Mouse (Mus musculus) heart, adult 8-10 months (tissue): ENCODE results near the gene B3gnt8. TPM values are rescaled to one million over a fixed set of nuclear protein-coding genes. Genes with fewer than 3 reads are reported as not detected.

Experiments
- DNase-seq: peaks from one replicate; pipeline ENCODE4 v3.0.0; 2022; ENCODE audit warnings: low spot score
- total RNA-seq, 4 experiments: library from RNA; stranded (reverse); gene quantifications; 2 replicates each; pipeline ENCODE4 v1.2.4; 2022

The B3gnt8 gene
- total RNA-seq, 4 experiments from 2014 or later: 1.9 to 2.5 (median 2.4) TPM

DNA sequence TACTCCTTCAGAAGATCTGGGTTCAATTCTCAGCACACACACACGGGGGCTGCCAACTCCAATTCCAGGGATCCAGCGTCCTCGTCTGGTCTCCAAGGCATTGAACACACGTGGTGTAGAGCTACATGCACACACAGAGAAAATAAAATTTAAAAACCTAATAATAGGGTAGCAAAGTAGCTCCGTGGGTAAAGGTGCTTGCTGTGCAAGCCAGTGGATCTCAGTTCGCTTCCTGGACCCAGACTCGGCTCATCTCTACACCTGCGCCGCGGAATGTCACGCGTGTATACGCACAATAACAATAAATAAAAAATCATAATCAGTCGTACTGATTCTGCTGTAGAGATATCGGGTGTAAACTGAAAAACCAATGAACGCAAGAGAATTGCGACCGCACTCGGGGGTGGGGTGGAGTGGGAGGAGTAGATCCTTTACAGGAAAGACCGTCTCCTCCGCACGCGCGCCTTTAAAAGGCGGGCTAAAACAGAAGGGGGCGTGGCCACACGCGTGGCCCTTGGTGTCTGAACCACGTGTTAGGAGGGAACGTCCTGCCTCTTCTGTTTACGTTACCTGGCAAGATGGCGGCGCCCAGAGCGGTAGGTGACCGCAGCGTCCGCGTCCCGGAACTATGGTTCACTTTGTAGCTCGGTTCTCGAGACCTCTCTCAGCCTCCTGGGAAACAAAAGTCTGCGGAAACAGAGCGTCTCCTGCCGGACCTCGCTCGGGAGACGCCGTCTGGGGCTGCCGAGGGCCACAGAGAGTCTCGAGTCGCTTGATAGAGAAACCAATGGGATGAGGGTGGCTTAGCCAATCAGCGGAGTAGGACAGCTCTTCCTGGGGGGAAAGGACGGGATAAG lies 7.4 kb upstream of the B3gnt8 start, which contains the start of gene Dmac2:
TSS of gene Dmac2 (plus strand) at position 550 of the 857 bp plus-strand sequence.
- peak; percentile 93 for DNase-seq

DNA sequence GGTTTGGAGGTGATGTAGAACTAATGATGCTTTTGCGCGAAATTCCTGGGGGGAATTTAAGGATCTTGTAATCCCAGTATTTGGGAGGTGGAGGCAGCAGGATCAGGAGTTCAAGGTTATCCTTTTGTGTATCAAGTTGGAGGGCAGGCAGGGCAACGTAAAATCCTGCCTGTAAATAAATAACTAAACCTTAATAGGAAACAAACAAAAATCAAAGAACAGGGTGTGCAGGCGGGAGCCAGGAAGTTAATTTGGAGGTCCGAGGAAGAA lies 6.8 kb upstream of the B3gnt8 start:
- no peak for DNase-seq

DNA sequence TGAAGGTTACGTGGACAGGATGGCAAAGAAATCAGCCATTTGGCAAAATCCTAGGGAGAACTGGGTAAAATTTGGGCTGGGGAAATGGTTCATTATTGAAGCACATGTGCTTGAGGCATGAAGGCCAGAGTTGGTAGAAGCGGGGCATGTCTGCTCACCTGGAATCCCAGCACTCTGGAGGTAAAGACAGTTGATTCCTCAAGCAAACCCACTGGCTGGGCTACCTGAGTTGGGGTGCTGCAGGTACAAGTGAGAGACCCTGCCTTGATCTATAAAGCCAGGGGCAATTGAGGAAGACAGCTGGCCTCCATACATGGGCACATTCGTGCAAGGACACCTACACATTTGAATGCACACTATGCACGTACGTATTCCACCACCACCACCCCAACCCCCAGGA lies 6.4 kb upstream of the B3gnt8 start:
- no peak for DNase-seq

DNA sequence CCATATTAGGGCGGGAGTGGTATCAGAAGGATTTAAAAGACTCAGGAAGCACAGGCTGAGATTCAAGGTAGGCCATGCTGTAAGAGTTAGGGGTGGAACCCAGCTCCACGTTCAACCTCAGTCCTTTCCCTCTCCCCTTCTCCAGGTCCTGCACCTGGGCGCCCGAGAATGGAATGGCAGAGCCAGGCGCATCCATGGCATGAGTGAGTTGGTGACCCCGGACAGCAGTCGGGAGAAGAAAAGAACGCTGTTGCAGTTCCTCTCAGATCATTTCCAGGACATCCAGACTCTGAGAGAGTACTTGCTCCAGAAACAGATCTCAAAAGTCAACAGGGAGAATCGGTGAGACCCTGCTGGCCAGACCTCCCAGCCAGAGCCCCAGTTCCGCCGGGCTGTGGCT lies 5.7 kb upstream of the B3gnt8 start:
- DNase-seq: no peak

DNA sequence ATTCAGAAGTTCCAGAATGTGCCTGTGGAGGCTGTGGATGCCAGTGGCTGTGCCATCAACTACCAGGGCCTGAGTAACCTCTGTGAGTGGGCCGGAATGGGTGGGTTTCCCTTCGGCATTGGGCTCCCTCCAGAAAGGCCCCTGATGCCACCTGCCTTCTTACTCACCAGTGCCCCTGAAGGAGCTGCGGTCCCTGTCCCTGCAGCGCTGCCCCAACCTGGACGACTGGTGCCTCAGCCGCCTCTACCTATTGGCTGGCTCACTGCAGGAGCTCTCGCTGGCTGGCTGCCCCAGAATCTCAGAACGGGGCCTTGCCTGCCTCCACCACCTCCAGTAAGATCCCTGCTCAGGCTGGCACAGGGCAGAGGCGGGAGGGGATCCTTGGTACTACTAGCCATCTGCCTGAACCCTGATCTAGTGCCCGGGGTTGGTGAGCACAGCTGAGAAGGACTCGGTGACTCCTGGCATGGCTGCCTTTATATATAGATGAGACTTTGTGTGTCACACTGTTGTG lies 2.5 kb upstream of the B3gnt8 start:
- DNase-seq: no peak

DNA sequence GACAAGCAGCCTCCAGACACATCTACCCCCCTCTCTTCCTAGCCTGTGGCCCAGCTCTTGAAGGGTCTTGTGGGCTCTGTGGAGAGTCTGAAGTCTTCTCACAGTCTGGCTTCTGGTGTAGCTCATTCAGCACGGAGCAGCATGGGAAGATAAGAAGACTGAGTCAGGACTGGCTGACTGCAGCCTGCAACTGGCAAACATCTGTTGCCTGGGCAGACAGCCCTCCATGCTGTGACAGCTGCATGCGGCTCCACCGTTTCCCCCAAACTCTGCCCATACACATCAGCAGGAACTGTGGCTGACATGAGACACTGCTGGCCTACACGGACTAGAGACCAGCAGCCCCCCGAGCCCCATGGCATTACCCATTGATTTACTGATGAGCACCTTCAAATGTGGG lies 1.6 kb upstream of the B3gnt8 start:
- DNase-seq: peak; percentile 44

DNA sequence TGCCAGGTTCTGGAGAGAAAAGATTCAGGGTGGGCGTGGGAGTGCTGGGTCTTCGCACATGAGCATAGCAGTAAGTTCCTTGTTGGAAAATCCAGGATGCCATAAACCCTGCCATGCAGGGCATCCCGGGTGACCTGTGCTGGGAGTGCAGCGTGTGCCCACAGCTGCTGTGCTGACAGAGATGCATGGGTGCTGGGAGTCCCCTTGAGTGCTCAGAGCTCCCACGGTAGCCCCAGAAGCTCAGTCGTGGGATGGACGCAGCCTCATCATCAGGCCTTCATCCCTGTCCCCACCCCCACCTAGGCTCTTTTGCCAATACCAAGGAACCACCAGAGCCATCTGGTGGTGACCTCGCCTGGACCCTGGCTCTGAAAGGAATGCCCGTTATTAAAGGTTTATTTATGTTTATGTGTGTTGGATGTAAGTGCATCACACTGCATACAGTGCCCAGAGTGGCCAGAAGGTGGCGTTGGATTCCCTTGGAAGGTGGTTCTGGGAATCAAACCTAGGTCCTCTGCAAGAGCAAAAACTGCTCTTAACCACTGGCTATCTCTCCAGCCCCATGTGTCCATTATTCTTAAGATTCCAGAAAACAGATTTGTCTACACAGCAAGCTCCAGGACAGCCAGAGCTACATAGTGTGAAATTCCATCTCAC lies 732 bp upstream of the B3gnt8 start:
- DNase-seq: no peak

DNA sequence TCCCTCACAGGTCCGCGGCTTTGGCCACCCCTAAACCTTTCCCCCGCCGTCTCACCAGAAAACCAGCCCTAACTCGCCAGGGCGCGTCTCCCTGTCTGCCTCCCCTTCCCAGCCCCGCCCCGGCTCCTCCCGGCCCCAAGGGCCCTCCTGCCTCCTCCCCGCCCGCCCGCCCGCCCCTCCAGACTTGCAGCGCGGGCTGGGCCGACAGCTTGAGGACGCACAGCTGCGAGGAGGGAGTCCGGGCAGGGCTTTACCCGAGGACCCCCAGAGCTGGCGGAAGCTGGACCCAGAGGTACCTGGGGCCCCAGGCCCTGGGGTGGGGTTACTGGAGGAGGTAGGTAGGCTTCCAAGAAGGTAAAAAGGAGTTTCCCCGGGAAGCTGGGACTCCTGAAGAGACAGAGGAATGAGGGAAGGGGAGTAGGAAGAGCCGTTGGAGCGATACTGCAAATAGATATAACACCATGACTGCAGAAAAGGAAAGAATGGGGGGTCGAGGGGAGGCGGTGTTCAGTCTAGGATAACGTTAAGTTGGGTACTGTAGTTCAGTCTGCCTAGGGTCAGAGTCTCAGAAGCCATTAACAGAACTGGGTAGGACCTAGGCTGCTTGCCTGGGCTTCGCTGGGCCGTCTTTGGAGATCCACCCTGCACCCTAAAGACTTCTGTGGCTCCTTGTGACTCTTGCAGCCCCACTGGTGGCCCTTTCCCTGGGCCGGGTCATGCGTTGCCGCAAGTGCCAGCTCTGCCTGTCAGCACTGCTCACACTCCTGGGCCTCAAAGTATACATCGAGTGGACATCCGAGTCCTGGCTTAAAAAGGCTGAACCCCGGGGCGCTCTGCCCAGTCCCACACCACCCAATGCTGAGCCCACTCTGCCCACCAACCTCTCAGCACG lies 1.2 kb downstream of the B3gnt8 start:
- peak; percentile 53 for DNase-seq

DNA sequence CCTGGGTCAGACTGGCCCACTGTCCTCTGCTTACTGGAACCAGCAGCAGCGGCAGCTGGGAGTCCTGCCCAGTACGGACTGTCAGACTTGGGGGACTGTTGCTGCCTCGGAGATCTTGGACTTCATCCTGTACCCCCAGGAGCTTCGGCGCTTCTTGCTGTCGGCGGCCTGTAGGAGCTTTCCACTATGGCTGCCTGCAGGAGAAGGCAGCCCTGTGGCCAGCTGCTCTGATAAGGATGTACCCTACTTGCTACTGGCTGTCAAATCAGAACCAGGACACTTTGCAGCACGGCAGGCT lies 1.8 kb downstream of the B3gnt8 start:
- no peak for DNase-seq

DNA sequence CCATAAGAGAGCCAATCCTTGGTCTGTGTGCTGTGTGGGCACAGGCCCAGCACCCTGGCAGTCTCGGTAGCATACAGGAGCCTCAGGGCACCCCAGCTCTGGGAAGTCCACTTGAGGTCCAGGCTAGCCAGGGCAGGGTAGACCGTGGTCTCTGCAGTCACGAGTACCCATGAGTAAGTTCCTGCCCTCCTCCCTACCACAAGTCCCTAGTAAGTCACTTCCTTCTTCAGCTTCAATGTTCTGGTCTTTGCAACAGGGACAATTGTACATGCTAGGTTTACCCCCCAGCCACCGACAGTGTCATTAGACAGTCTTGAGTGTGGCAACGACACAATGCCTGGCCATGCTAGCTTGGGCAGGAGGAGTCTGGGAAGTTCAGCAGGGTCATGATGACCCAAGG lies 6.2 kb downstream of the B3gnt8 start:
- DNase-seq: no peak

DNA sequence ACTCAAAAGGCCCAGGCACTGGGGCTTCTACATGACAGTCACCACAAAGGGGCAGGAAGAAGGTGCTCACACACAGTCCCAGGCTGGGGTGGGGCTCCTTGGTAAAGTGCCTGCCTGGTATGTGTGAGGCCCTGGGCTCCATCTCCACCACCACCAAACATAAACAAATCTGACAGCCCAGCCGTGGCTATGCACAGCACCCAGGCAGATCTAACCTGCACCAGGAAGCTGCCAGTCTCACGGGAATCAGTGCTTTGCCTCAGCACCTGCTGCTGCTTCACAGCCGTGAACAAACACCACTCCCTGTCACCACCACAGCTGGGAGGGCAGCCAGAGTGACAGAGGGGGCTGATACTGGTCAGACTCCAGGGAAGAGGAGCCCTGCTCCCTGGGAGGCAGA lies 9.9 kb downstream of the B3gnt8 start:
- DNase-seq: no peak

DNA sequence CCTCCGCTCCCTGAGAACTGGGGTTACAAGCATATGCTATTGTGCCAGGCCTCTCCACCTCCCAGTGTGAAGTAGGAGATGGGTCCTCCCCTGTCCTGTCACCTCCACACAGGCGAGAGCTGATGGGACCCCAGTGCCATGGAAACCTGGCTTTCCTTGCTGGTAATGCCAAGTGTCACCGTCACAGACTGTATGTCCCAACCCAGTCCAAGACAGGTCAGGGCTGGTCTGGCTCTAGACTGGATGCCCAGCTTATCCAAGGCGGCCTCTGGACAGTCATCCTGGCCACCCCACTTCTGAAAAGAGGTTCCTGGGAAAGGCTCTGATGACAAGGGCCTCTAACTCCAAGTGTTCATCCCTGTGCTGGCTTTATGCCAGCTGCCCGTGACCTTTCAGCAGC lies 10.6 kb downstream of the B3gnt8 start:
- no peak for DNase-seq

DNA sequence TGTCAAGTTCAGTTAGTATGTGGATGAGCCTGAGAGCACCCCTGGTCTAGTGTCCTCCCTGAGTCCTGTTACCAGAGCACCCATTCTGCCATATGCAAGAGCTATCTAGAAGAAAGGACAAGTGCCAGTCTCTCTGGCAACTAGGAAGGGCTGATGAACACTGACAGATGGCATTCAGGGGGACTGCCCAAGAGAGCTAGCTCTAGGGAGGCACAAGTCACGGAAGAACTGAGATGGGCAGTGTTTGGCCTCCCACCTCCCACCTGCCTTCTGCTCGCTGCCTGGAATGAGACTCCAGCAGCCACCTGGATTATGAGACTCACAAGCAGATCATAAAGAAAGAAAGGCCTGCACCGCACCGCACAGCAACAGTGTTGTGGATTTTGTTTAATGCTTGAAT lies 13.3 kb downstream of the B3gnt8 start:
- no peak for DNase-seq

DNA sequence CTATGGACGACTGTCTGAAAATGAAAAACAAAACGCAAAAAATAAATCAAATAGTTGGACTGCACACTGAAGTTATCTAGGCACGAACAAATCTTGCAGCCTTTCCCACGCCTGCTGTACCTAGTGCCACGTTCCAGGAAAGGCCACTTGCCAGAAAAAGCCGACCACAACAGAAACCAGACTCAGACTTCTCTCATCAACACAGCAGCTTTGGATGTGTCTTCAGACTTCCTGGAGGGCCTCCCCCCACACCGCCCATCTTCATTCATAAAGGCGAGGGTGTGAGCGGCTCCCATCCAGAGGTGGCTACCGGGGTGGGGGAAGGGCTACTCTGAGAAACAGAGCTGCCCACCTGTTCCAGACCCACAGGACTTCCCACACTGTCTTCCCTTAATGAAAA lies 17.7 kb downstream of the B3gnt8 start:
- DNase-seq: no peak

DNA sequence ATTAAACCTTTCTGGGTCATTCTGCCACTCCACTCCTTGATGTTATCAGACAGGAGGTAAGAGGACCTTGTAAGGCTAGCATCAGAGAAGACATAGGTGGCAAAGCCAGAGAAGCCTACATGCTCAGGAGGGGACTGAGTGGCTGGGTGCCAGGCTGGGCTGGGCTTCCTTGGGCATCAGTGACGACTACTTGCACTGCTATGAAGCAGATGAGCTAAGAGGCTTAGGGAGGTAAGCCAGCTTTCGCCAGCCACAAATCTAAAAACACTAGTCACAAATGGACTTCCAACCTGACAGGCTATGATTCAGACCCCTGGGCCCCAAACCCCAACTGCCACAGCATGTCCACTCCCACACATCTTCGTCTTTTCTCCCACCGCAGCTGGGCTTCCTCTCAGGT lies 18.2 kb downstream of the B3gnt8 start:
- DNase-seq: no peak

DNA sequence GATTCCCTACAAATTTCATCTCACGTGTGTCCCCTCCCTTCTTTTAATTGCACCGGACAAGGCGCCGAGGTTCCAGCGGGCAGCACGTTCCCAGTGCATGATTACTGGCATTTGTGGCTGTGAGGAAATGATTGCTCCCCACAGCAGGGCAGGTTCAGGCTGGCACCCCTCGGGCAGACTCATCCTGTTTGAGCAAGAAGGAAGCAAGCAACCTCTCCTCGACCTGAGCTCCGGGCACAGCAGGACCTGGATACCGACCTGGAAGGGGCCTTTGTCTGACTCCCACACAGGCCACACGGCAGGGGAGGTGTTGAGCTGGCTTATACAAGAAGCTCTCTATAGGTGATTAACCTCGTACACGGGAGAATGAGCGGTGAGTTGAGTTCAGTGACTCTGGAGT lies 18.6 kb downstream of the B3gnt8 start:
- no peak for DNase-seq

DNA sequence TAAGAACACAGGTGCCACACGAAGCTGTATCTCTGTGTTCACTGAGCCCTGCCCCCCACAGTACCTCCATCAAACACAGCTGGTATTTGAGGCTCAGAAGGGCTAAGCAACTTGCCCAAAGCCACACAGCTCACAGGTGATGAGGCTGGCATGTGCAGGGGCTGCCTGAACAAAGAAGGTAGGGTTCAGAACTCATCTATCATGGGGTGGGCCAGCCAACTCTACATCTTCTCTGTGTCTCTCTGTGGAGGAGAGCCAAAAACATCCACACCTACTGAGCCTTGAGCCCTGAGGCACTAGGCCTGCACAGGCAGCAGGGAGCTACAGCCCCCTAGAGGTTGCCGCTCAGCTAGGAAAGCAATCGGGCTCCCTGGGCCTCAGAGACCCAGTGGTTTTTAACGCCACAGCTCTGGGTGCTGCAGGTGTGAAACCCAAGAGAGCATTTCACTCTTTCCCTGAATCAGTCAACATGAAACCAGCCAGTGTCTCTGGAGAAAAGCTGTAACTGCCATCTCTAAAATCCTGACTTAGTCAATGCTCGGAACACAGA lies 21.2 kb downstream of the B3gnt8 start:
- DNase-seq: no peak

DNA sequence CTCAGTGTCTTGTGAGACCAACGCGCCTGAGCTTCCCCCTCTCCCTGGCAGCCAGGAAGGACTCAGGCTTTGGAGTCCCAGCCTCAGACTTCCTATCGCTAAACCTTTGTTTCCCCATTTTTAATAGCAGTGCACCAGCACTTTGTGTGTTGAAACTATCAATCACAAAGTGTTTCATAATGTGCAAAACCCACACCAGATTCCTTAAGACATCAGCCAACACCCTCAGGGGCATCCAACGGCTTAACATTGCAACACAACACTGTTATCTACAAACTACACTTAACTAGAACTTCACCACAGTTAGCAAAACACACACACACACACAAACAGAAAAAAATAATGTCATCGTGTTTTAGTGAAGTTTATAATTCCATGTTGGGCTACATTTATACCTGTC lies 23.4 kb downstream of the B3gnt8 start:
- DNase-seq: no peak

DNA sequence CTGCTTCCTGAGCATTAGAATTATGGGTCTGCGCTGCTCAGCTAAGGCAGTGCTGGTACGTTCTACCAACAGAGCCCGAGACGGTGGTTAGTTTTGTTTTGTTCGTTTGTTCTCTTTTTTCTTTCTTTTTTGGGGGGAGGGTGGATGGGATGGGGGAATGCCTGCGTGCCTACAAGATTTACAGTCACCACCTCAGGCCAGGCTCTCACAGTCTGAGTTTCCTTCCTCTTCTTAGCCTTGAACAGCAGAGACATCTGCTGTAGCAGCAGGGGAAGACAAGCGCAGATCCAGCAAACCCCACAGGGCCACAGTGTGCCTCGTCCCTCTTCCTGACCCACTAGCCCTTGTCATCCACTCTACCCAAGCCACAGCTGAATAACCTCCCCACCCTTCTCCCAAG lies 24.8 kb downstream of the B3gnt8 start:
- DNase-seq: no peak

DNA sequence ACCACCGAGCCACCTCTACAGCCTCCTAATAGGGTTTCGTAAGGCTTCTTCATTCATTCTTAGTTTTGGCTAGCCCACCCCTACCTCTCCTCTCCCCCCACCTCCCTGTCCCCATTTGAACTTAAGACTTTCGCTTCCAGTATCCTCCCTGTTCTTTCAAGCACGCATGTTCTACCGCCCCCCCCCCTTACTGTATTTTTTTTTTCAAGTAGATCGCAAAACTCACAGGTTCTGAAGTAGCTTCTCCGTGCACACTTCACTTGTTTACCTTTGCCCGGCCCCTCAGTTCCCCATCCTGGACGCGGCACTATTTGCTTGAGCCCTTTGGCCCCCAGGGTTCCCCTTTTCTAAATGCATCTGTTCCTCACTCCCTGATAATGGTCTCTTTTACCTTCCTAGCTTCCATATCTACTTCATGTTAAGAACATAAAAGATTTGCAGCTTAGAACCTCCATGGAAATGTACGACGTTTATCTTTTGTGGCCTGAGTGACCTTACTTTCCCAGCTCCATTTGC lies 25.8 kb downstream of the B3gnt8 start:
- no peak for DNase-seq

DNA sequence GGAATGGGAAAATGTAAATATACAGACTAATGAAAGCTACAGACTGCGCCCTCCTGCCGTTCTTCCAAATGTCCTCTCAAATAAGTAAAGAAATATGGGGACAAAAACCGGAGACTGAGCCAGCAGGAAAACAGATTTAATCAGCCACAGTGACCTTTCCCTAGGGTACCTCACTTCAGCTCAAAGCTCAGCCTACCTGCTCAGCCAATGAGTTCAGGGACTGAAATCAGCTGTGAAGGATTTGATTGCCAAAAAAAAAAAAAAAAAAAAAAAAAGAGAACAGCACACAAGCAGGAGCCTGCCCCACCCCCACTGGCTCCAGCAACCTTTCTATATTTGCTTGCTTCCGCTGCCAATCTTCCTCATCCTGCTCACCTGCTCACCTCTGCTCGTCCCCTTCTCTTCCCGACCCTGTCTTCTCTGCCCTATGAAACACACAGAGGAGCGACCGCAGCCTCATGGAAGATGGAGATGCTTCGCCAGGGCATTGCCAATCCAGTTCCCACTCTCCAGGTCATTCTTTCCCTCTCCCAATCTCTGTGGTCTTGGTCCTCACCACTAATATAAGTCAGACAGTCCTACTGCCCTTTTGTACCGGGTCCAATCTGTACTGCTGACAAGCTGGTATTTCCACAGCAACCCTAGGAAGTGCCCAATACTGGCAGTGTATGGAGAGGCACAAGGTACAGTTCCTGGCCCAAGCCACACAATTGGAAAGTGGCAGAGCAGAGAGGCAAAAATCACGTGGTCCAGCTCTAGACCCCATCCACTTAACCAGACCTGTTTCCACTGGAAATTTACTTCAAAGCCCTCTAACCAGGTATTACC lies 29.4 kb downstream of the B3gnt8 start:
- DNase-seq: no peak
